Mouse (Mus musculus) leukemia stem cell, adult 10-12 weeks (primary cell): ENCODE results near the gene Esp4. TPM values are rescaled to one million over a fixed set of nuclear protein-coding genes. Genes with fewer than 3 reads are reported as not detected.

ENCODE experiments used
- polyA plus RNA-seq: library from polyadenylated mRNA; stranded (reverse); fragments of >175 nt; gene quantifications from 2 replicates; pipeline ENCODE4 v1.2.3, GENCODE M21; 2012; ENCODE audit warnings: low replicate concordance

Esp4 gene
- not detected in 2 replicates for polyA plus RNA-seq

GRCm38 (mm10) chr17:40598294-40598693 lies at the start of gene Esp4:
Esp4 (plus strand) TSS chr17:40598594.

GRCm38 (mm10) chr17:40561207-40561606 lies 37.2 kb upstream of the Esp4 start, which contains the start of gene Esp6:
Esp6 (plus strand) TSS chr17:40561507.

GRCm38 (mm10) chr17:40631775-40632174 lies 33.4 kb downstream of the Esp4 start, which contains the start of gene Esp3:
Esp3 (plus strand) TSS chr17:40632075.

Other genes starting within 250 kb of the Esp4 start
- gene Esp8, start 78.6 kb upstream of the Esp4 start, polyA plus RNA-seq: not detected in 2 replicates
- gene Esp6, start 37.1 kb upstream of the Esp4 start, polyA plus RNA-seq: not detected in 2 replicates
- gene Esp3, start 33.5 kb downstream of the Esp4 start, polyA plus RNA-seq: not detected in 2 replicates
- gene Esp1, start 128.5 kb downstream of the Esp4 start, polyA plus RNA-seq: not detected in 2 replicates
- 0.19 TPM in 1 of 2 replicates, not detected in the other for gene Crisp2, start 208.4 kb downstream of the Esp4 start, polyA plus RNA-seq
- 28.1 and 92.5 TPM in 2 replicates for gene Rhag, start 212.5 kb downstream of the Esp4 start, polyA plus RNA-seq